Mouse (Mus musculus) megakaryocyte-erythroid progenitor cell, adult 5-6 weeks (primary cell): Measurements from ENCODE around the gene Ckb. TPM values are rescaled to one million over a fixed set of nuclear protein-coding genes. Genes with fewer than 3 reads are reported as not detected.
A peak's percentile ranks its signal among the peaks of the same experiment; 100 is the strongest.
"Not testable (repeated sequence)": the region's sequence is repeated elsewhere in the genome, so short reads cannot be mapped to it uniquely, and the experiment has no call there.

Experiments
- ATAC-seq: replicated peaks from 2 replicates; pipeline ENCODE4 v1.8.0; 2016; ENCODE audit warnings: mild to moderate bottlenecking, inconsistent platforms; ENCODE audit not compliant: severe bottlenecking, poor library complexity, low FRiP score, low TSS enrichment
- total RNA-seq, 2 experiments: library from RNA; stranded (forward) in 1 of 2; stranded (reverse) in 1 of 2; fragments of 200-1000, 215-1000 nt in 1 of 2; fragments of >200 nt in 1 of 2; fragmentation: Nextera tagmentation in 1 of 2; gene quantifications; 2 replicates each; pipeline ENCODE4 v1.2.3; 2014 to 2017

Ckb gene
- 2.7 TPM in 1 of 2 replicates, not detected in the other for total RNA-seq (2014; fragmentation: Nextera tagmentation)
- total RNA-seq (2017): 1.5 and 4.4 TPM in 2 replicates

DNA sequence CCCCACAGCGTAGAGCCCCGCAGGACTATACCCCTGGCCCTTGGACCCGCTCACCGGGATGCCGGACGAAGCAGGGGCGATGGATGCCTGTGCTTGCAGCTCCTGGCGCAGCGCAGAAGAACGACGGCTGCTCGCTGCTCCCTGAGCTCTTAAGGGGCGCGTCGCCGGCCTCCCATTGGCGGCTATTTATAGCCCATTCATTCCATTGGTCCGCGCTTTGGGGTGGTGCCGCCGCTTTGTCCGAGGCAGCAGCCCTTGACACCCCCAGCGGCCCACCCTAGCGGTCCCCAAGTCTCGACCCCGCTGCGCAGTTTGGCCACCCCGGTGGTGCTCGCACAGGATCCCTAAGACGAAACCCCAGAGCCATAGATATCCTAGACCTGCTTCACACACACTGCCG is at the start of gene Ckb:
Gene Ckb (minus strand): TSS at position 163 of the 400 bp plus-strand sequence.
- no peak for ATAC-seq

DNA sequence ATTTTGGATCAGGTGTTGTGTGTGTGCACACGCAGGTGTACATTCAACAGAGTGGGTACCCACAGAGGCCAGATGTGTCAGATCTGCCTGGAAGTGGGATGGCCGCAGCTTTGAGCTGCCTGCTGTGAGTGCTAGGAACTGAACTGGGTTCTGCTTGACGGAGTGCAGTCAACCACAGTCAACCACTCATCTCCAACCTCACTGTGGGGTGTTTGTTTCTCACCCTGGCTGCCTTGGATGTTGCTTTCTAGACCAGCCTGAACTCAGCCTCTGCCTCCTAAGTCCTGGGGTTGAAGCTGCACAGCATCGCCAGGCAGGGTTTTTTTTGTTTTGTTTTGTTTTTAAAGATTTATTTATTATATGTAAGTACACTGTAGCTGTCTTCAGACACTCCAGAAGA is 48.1 kb upstream of the Ckb start:
- ATAC-seq: no peak

DNA sequence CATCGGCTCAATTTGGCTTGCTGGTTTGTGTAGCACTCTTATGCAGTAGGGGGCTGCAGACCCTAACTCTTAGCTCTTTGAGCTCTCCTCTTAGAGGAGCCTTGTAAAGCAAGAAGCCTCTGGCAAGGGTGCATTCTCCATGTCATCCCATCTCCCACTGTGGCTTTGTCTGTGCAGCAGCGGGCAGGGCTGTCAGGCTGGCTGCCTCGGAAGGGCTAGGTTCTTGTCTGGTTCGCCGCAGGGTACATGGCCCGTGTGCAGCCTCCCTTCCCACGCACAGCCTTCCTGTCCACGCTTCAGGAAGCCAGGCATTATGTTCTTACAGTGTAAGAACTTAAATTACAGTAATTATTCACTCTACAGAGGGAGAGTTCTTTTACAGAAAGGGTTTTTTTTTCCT is 46.5 kb upstream of the Ckb start:
- no peak for ATAC-seq

DNA sequence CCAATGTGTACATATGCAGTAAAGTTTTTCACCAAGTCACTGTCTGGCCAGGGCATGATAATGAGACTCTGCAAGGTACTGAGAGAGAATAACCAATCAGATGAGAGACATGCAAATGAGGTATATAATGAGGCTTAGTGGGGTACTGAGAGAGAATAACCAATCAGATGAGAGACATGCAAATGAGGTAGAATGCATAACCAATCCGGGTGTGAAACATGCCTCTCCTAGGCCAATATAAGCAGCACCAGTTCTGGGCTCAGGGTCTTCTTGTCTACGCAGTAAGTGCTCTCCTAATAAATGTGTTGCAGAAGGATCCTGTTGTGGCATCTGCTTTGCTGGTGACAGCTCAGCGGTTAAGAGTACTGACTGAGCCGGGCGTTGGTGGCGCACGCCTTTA is 44.4 kb upstream of the Ckb start:
- no peak for ATAC-seq

GRCm38 (mm10) chr12:111713880-111714279 is 41.7 kb upstream of the Ckb start:
- not testable (repeated sequence) for ATAC-seq

GRCm38 (mm10) chr12:111713004-111713651 is 41.0 kb upstream of the Ckb start, which contains the start of the genes Bag5 and Apopt1:
Bag5 (minus strand) TSS chr12:111713257.
Apopt1 (plus strand) TSS chr12:111713261.
- peak; percentile 86 for ATAC-seq

GRCm38 (mm10) chr12:111712476-111712875 is 40.3 kb upstream of the Ckb start:
- no peak for ATAC-seq

DNA sequence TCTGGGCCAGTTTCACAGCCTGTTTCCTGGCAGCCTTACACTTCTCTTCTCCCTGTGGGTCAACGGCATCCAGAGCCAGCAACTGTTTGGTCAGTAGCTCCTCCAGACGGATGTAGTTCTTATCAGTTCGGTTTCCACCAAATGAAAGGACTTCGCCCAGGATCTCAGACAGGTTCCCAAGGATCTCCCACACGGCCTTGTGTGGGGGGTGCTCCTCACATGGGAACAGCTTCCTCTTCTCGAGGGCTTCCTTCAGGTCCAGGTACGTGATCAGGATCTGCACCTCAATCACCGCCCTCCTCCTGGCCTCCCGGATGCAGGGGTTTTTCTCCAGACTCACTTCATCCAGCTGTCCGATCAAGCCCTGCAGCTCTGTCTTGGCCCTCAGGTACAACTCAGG is 38.0 kb upstream of the Ckb start:
- no peak for ATAC-seq

- no peak for ATAC-seq
Measured at GRCm38 (mm10) chr12:111708181-111708580, 36.0 kb upstream of the Ckb start.

GRCm38 (mm10) chr12:111705186-111705973 is 33.2 kb upstream of the Ckb start:
- ATAC-seq: no peak

DNA sequence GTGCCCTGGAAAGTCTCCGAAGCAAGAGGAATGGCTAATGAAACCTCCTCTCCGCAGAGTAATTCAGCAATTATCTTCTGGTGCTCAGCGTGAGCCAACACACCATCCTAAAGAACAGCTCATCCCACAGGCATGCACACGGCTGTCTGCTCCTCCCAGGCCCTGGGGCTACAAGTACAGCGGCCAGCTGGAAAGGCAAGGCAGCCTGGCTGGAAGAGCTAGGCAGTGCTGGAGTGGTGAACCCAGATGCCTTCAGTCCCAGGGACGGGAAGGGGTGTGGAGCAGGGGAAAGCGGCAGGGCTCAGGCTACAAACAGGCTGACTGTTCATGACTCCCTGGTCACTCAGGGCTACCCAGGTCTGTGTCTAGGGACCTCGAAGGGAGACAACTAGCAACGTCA is 32.5 kb upstream of the Ckb start:
- no peak for ATAC-seq

GRCm38 (mm10) chr12:111703301-111703700 is 31.2 kb upstream of the Ckb start:
- ATAC-seq: no peak

- no peak for ATAC-seq
Measured at GRCm38 (mm10) chr12:111700920-111701458, 28.9 kb upstream of the Ckb start.

- ATAC-seq: no peak
Measured at GRCm38 (mm10) chr12:111699542-111699941, 27.4 kb upstream of the Ckb start.

- ATAC-seq: no peak
Measured at GRCm38 (mm10) chr12:111698346-111698913, 26.3 kb upstream of the Ckb start.

- ATAC-seq: no peak
Measured at GRCm38 (mm10) chr12:111697708-111698107, 25.6 kb upstream of the Ckb start.

DNA sequence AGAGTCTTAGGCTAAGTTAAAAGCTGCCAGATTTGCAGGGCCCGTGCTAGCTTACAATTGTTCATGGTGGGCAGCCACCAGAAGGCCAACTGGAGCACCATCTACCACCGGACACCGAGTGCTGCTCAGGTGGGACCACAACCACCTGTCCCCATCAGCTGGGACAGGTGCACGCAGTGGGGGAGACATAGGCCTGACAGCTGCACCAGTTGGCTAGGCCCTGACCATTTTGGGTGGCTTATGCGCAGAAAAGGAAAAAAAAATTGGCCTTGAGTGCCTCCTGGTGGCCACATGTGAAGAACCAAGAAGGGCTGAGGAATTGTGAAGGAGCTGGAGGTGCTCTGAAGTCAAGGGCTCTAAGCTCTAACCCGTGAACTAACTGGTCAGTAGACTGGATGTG is 24.1 kb upstream of the Ckb start:
- peak; percentile 70 for ATAC-seq

GRCm38 (mm10) chr12:111694880-111695804 is 23.0 kb upstream of the Ckb start:
- no peak for ATAC-seq

GRCm38 (mm10) chr12:111694271-111694781 is 22.2 kb upstream of the Ckb start:
- no peak for ATAC-seq
